Mouse (Mus musculus) lung, adult 2 months (tissue): ENCODE measurements around the gene Serpinb9. TPM values are rescaled to one million over a fixed set of nuclear protein-coding genes. Genes with fewer than 3 reads are reported as not detected.
"Not testable (repeated sequence)": the region's sequence is repeated elsewhere in the genome, so short reads cannot be mapped to it uniquely, and the experiment has no call there.

Experiments used
- DNase-seq: peaks from one replicate; pipeline ENCODE4 v3.0.0; 2022
- H3K4me1 ChIP-seq: fragments of 200-500 bp; 2 replicates; pipeline ENCODE4 v1.6.1; 2011; ENCODE audit warnings: low read length; ENCODE audit not compliant: control insufficient read depth, insufficient read depth
- H3K4me3 ChIP-seq: fragments of 200-500 bp; replicated peaks from 2 replicates; pipeline ENCODE3; 2011; ENCODE audit warnings: low read depth, mild to moderate bottlenecking, control low read depth, low read length; ENCODE audit errors: extremely low read depth
- CTCF ChIP-seq: fragments of 200-500 bp; IDR thresholded peaks from 2 replicates; pipeline ENCODE4 v1.5.1; 2011; ENCODE audit warnings: mild to moderate bottlenecking, low read length, control low read depth; ENCODE audit not compliant: insufficient read depth
- POLR2A ChIP-seq: fragments of 200-500 bp; IDR thresholded peaks from 2 replicates; pipeline ENCODE4 v1.6.1; 2011; ENCODE audit warnings: low read depth, mild to moderate bottlenecking, control low read depth, low read length, borderline replicate concordance; ENCODE audit errors: extremely low read depth
- WGBS: fragments of 180-500 bp; shearing (Covaris S2); methylation state at CpG from one replicate; pipeline ENCODE4 v1.1.7; 2018; 5-methylcytosine and 5-hydroxymethylcytosine counted together
- polyA plus RNA-seq: library from polyadenylated mRNA; depleted of rRNA; stranded (reverse); fragments of >200 nt; gene quantifications from 2 replicates; pipeline ENCODE4 v1.2.3, GENCODE M21; 2012

The Serpinb9 gene
- polyA plus RNA-seq, 1 experiment: 29.1 TPM

DNA sequence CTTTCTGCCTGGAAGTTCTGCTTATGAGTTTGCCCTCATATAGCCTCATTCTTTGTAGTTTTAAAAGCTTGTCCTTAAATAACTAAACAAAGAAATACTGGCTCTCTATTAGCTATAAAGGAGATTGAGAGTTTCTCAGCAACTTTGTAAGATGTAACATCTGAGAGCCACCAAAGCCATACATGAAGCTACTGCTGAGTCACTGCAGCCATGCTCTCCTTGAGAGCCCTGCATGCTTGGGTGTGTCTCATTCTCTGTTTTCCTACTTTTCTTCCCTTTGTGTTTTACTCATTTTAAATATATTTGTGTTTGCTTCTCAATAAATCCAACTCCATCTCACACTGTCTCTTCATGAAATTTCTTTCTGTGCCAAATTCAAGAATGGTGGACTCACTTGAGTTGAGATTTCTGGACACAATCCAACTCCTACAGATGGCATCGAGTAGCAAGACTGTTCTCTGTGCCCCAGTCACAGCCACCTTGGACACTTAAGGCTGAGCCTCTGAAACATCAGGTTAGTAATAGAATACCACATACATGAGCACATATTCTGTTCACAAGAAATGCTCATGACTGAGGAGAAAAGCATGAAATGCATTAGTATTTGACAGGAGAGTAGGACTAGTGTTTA lies 23.5 kb downstream of the Serpinb9 start:
- TF ChIP-seq POLR2A (no peak), CTCF (no peak)
- Histone ChIP-seq H3K4me1 (no peaks in the 10 kb centered on the region), H3K4me3 (no peak overlapping the region)
- WGBS: 28% methylated on average over 1 of the region's 1 CpGs
- no peak for DNase-seq

GRCm38 (mm10) chr13:33027244-33027643 lies 24.2 kb downstream of the Serpinb9 start, which contains the start of gene Serpinb9b:
Gene Serpinb9b, plus strand, starts transcription at chr13:33027416.
- 60% methylated on average over 2 of the region's 2 CpGs for WGBS
- no peak within 1 kb of the TSS for H3K4me3 ChIP-seq
- no peak for DNase-seq
- TF ChIP-seq POLR2A: no peak
- no peak for TF ChIP-seq CTCF
- no peaks in the 10 kb centered on the region for H3K4me1 ChIP-seq

DNA sequence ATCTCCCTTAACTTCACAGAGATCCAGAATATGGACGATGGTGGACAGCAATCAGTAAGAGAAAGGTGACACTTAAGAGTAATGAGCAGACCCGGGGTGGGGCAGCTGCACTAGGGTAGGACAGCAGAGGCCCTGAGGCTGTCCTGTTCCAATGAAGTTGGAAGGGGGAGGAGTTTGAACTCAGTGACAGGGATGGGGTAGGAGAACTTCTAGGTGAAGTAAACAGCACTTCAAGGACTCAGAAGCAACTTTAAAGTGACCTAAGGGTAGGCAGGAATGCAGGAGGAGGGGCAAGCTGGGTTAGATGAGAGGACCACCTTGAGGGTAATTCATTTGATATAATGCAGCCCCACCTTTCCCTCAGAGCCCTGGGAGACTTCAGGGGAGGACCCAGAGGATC lies 25.1 kb downstream of the Serpinb9 start:
- H3K4me1 ChIP-seq: no peaks in the 10 kb centered on the region
- no peak for TF ChIP-seq POLR2A
- TF ChIP-seq CTCF: no peak
- WGBS: 33% methylated on average over 2 of the region's 2 CpGs
- no peak for DNase-seq
- H3K4me3 ChIP-seq: no peak overlapping the region

DNA sequence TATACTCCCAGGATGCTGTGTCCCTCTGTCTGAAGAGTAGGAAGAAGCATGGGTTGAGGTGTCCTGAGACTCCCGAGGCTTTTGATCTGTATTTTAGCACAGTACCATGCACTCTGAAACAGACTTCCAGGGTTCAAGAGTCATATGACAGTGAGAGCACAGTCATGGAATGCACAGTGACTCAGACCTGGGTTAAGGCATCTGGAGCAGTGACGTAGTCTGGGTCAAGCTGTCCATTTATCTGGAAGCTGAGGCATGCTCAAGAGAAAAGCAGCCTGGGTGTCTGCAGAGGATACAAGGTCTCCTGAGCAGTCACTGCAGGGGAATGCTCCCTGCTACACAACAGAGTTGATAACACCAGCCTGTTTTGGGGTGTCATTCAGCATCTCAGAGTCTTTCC lies 25.5 kb downstream of the Serpinb9 start:
- no peak for DNase-seq
- Histone ChIP-seq H3K4me3 (no peak overlapping the region), H3K4me1 (no peaks in the 10 kb centered on the region)
- WGBS: 60% methylated on average over 2 of the region's 2 CpGs
- TF ChIP-seq POLR2A (no peak), CTCF (no peak)

DNA sequence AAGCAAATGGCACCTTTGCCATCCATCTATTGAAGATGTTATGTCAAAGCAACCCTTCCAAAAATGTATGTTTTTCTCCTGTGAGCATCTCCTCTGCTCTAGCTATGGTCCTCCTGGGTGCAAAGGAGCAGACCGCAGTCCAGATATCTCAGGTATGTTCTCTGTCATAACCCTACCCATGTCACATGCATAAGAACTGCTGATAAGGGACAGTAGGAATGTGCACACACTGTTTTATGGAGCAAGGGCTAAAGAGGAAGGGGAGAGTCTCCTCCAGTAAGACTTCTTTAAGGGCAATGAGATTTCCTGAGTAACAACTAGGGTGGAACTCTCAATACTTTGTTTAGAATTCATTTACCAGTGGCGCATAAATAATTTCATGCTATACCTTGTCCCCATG lies 26.4 kb downstream of the Serpinb9 start:
- WGBS: 82% methylated on average over 2 of the region's 2 CpGs
- H3K4me3 ChIP-seq, H3K4me1 ChIP-seq, DNase-seq: not testable (repeated sequence)

GRCm38 (mm10) chr13:33030281-33030680 lies 27.2 kb downstream of the Serpinb9 start:
- WGBS: 83% methylated on average over 2 of the region's 3 CpGs
- DNase-seq: no peak
- TF ChIP-seq POLR2A (no peak), CTCF (no peak)

DNA sequence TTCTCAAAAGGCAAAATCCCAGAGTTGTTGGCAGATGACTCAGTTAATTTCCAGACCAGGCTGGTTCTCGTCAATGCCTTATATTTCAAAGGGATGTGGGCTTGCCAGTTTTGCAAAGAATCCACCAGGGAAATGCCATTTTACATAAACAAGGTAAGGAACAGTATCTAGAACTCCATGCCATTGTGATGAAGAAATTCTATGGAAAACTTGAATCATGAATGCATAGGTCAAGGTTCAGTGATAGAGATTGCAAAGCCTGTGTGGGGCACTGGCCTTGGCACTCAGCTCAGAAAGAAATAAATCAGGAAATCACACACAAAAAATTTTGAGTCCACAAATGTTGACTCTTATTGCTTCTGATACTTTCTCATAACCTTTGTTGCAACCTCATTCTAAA lies 32.5 kb downstream of the Serpinb9 start:
- Histone ChIP-seq H3K4me3 (no peak overlapping the region), H3K4me1 (no peaks in the 10 kb centered on the region)
- TF ChIP-seq POLR2A (no peak), CTCF (no peak)
- WGBS: 83% methylated on average over 1 of the region's 1 CpGs
- no peak for DNase-seq

More at GRCm38 (mm10) chr13:33030281-33030680, 27.2 kb downstream of the Serpinb9 start:
- Histone ChIP-seq H3K4me1 (no peaks in the 10 kb centered on the region), H3K4me3 (no peak overlapping the region)

- no peak overlapping the region for H3K4me3 ChIP-seq
- H3K4me1 ChIP-seq: no peaks in the 10 kb centered on the region
- 98% methylated on average over 3 of the region's 3 CpGs for WGBS
- no peak for DNase-seq
- TF ChIP-seq POLR2A (no peak), CTCF (no peak)
Measured at GRCm38 (mm10) chr13:33043542-33043941, 40.5 kb downstream of the Serpinb9 start.

DNA sequence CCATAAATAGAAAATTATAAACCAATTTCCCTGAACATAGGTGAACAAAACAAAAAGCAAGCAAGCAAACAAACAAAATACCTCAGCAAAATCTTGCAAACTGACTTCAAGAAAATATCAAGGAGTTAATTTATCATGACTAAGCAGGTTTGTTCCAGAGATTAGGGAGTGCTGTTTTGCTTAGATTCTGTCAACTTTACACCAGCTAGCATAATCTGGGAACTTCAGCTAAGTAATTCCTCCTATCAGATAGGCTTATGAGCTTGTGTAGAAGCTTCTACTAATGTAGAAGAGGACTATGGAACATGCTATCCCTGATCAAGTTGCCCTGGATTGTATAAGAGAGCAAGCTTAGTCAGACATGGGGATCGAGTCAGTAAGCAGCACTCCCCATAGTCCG lies 44.2 kb downstream of the Serpinb9 start:
- Histone ChIP-seq H3K4me3 (no peak overlapping the region), H3K4me1 (no peaks in the 10 kb centered on the region; the same call in 1 of the 2 replicates)
- TF ChIP-seq POLR2A: no peak
- TF ChIP-seq CTCF: no peak
- no peak for DNase-seq
- WGBS: 82% methylated on average over 2 of the region's 2 CpGs

DNA sequence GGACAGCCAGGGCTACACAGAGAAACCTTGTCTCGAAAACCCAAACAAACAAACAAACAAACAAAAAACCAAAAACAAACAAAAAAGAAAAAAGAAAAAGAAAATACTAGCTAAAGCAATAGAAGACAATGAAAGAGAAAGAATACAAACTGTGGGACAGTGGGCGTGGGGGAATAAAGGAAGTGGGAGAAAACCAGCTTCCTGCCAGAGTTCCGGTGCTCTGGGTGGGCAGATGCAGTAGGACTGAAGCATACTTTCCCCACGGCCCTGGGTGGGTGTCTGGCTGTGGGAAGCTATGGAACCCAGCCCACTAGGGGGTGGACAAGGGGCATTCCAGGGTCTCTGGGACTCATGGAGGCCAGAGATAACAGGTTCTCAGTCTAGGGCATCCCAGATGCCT lies 45.1 kb downstream of the Serpinb9 start:
- Histone ChIP-seq H3K4me3 (no peak overlapping the region), H3K4me1 (no peaks in the 10 kb centered on the region; the same call in 1 of the 2 replicates)
- no peak for DNase-seq

More for the DNA sequence above, 45.1 kb downstream of the Serpinb9 start:
- 48% methylated on average over 4 of the region's 4 CpGs for WGBS
- TF ChIP-seq CTCF: no peak
- no peak for TF ChIP-seq POLR2A
